Mouse (Mus musculus) stomach, postnatal 0 days (tissue): ENCODE data around the gene Sema5a. TPM values are rescaled to one million over a fixed set of nuclear protein-coding genes. Genes with fewer than 3 reads are reported as not detected.

Experiments used
- ATAC-seq: fragments of 200-750 bp; cut with Nextera tagmentation; 2 replicates; pipeline ENCODE4 v1.8.0; 2017; ENCODE audit not compliant: low FRiP score, low TSS enrichment
- DNase-seq: peaks from one replicate; pipeline ENCODE4 v3.0.0-alpha.2; 2016; ENCODE audit warnings: low spot score
- H3K27ac ChIP-seq: fragments of 300-500 bp; sonication (generic); replicated peaks from 2 replicates; pipeline ENCODE4 v1.5.1; 2014; ENCODE audit warnings: mild to moderate bottlenecking, control low read depth
- H3K27me3 ChIP-seq: fragments of 300-500 bp; sonication (generic); 2 replicates; pipeline ENCODE4 v1.6.1; 2014; ENCODE audit warnings: low read length; ENCODE audit not compliant: control insufficient read depth, insufficient read depth
- H3K36me3 ChIP-seq: fragments of 300-500 bp; sonication (generic); 2 replicates; pipeline ENCODE4 v1.6.1; 2014; ENCODE audit warnings: low read length, mixed read lengths; ENCODE audit not compliant: control insufficient read depth, insufficient read depth
- H3K4me1 ChIP-seq: fragments of 300-500 bp; sonication (generic); replicated peaks from 2 replicates; pipeline ENCODE4 v1.6.1; 2014; ENCODE audit warnings: antibody characterized with exemption; ENCODE audit not compliant: control insufficient read depth, insufficient read depth
- H3K4me2 ChIP-seq: fragments of 300-500 bp; sonication (generic); replicated peaks from 2 replicates; pipeline ENCODE4 v1.6.1; 2014; ENCODE audit warnings: low read depth, mild to moderate bottlenecking, control low read depth, moderate library complexity
- H3K4me3 ChIP-seq: fragments of 300-500 bp; sonication (generic); 2 replicates; pipeline ENCODE4 v1.5.1; 2014; ENCODE audit warnings: low read depth, low read length, control low read depth
- H3K9ac ChIP-seq: fragments of 300-500 bp; sonication (generic); 2 replicates; pipeline ENCODE4 v1.6.1; 2014; ENCODE audit warnings: mild to moderate bottlenecking, low read length, control low read depth, mixed read lengths
- H3K9me3 ChIP-seq: fragments of 300-500 bp; sonication (generic); 2 replicates; pipeline ENCODE4 v1.6.1; 2016; ENCODE audit warnings: low read length; ENCODE audit not compliant: control insufficient read depth
- CTCF ChIP-seq: IDR thresholded peaks from 2 replicates; pipeline ENCODE4 v1.5.1; 2016; ENCODE audit warnings: antibody characterized with exemption, low read depth, mild to moderate bottlenecking, moderate library complexity
- EP300 ChIP-seq: optimal IDR thresholded peaks from 2 replicates; pipeline ENCODE3; 2016; ENCODE audit warnings: antibody characterized with exemption
- WGBS: fragments of 180-500 bp; shearing (Covaris S2); extraction: QIAGEN DNeasy Blood & Tissue Kit; methylation state at CpG from one replicate; pipeline ENCODE4 v1.1.7; 2014; 5-methylcytosine and 5-hydroxymethylcytosine counted together
- polyA plus RNA-seq: library from polyadenylated mRNA; unstranded; fragments of >200 nt; fragmentation: Nextera tagmentation; extraction: Ambion mirVana; gene quantifications from 2 replicates; pipeline ENCODE4 v1.2.1, GENCODE M21; 2015

Sema5a gene
- polyA plus RNA-seq, 1 experiment from 2014 or later = 5.5 TPM

DNA sequence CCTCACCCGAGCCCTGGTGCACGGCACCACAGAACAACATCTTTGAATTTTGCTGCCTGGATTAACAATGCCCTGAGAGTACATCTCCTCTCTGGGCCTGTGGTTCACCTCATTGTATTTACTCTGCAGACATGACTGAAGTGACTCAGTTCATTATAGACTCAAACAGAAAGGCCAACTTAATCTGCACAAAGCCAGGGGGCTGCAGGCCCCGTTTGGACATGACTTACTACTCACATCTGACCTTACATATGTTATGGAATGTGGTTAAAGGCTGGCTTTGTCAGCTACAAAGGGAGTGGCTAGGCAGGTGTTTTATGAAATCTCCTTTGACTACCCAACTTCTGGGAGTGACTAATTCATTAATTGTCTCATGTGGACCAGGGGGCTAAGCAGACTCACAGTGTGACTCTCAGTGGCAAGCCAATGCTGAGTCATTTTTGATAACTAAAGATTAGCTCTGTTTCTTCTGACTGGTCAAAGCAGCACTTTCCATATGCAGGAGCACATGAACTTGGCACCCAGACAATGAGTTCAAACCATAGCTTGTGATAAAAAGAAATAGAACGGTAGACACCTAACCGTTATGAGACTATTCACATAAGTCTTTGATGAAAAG, 157.4 kb downstream of the Sema5a start:
- 43% methylated on average over 5 of the region's 5 CpGs for WGBS
- no peak overlapping the region for H3K4me2 ChIP-seq
- H3K4me1 ChIP-seq = no peaks in the 10 kb centered on the region
- no peak overlapping the region for H3K4me3 ChIP-seq
- no peak for DNase-seq
- no peaks in the 10 kb centered on the region for H3K36me3 ChIP-seq
- H3K9ac ChIP-seq = no peak overlapping the region
- no peaks in the 10 kb centered on the region for H3K9me3 ChIP-seq
- H3K27ac ChIP-seq = no peak overlapping the region
- TF ChIP-seq CTCF (no peak), EP300 (no peak)
- 0 out of 2 replicates have a peak, but pooled peaks have one; percentile 15 for ATAC-seq
- no peaks in the 10 kb centered on the region for H3K27me3 ChIP-seq

DNA sequence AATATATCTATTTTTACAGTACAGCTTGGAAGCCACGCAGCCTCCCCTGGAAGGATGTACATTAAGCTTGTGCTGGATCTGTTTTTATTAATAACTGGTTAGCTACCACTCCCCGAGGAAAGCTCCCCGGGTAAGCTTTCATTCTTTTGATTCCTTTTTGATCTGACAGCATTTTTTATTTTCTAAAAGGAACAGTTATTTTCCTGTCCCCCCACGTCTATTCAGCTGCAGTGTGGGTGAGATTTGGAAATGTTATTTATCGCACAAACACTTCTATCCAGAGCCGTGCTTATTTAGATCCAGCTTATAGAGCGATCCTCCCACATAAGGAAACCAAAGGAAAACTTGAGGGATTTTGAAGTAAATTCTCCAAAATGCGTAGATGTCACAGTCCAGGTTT, 158.7 kb downstream of the Sema5a start:
- no peaks in the 10 kb centered on the region for H3K4me1 ChIP-seq
- H3K4me3 ChIP-seq = no peak overlapping the region
- TF ChIP-seq CTCF (no peak), EP300 (no peak)
- H3K9me3 ChIP-seq = no peaks in the 10 kb centered on the region
- H3K27ac ChIP-seq = no peak overlapping the region
- no peaks in the 10 kb centered on the region for H3K36me3 ChIP-seq
- no peaks in the 10 kb centered on the region for H3K27me3 ChIP-seq
- no peak overlapping the region for H3K9ac ChIP-seq
- 59% methylated on average over 8 of the region's 8 CpGs for WGBS
- H3K4me2 ChIP-seq = no peak overlapping the region
- no peak for DNase-seq
- no peak for ATAC-seq

DNA sequence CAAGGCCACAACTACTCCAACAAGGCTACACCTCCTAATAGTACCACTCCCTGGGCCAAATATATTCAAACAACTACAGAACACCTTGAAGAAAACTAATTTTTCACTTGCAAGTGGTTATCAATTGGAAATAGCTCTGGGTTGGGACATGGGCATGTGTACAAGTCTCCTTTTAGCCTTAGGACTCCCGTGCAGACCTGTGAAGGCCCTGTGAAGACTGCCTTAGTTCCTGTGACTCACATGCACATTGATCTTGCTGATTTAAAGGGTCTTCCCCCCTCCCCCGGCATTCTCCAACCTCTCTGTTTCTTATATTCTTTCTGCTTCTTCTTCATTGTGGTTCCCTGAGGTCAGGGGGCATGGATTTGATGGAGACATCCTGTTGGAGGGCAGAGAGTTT, 161.8 kb downstream of the Sema5a start:
- no peaks in the 10 kb centered on the region for H3K4me1 ChIP-seq
- H3K4me2 ChIP-seq = no peak overlapping the region
- no peak overlapping the region for H3K9ac ChIP-seq
- TF ChIP-seq CTCF (no peak), EP300 (no peak)
- no peaks in the 10 kb centered on the region for H3K27me3 ChIP-seq
- H3K27ac ChIP-seq = no peak overlapping the region
- H3K36me3 ChIP-seq = no peaks in the 10 kb centered on the region
- ATAC-seq (no peak), DNase-seq (no peak)
- WGBS = 85% methylated on average over 2 of the region's 2 CpGs
- H3K4me3 ChIP-seq = no peak overlapping the region
- no peaks in the 10 kb centered on the region for H3K9me3 ChIP-seq

DNA sequence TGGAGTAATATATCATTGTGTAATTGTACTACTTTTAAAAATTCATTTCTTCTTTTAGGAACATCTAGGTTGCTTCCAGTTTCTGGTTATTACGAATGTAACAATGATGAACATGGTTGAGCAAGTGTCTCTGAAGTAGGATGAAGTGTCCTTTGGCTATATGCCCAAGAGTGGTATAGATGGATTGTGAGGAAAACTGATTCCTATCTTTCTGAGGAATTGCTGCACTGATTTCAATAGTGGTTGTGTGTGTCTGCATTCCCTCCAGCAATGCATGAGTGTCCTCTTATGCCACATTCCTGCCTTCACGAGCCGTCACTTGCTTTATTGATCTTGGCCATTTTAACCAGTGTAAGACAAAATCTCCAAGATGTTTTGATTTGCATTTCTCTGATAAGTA, 163.2 kb downstream of the Sema5a start:
- Histone ChIP-seq H3K4me3 (no peak overlapping the region), H3K4me2 (no peak overlapping the region), H3K36me3 (no peaks in the 10 kb centered on the region), H3K9me3 (no peaks in the 10 kb centered on the region), H3K9ac (no peak overlapping the region), H3K4me1 (no peaks in the 10 kb centered on the region), H3K27ac (no peak overlapping the region), H3K27me3 (no peaks in the 10 kb centered on the region)
- ATAC-seq = no peak
- 64% methylated on average over 3 of the region's 3 CpGs for WGBS
- TF ChIP-seq CTCF = no peak
- DNase-seq = no peak

DNA sequence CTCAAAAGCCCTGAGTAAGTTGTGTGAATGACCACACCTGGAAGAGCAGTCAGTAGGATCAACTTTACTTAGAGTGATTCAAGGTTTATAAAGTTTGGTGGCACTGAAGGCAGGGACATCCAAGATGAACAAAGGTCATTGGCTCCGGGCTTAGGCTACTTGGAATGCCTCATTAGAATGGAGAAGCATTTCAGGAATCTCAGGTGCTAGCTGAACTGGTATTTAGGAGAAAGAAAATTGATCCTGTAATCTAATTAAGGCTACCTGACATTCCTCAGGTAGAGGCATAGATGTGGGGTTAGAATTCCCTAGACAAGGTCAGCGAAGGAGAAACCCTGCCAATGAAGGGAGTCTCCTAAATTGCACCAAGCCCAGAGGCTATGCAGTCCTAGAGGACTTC, 171.7 kb downstream of the Sema5a start:
- H3K4me3 ChIP-seq = no peak overlapping the region
- no peak for ATAC-seq
- no peaks in the 10 kb centered on the region for H3K4me1 ChIP-seq
- H3K27me3 ChIP-seq = no peaks in the 10 kb centered on the region
- no peak for TF ChIP-seq CTCF
- TF ChIP-seq EP300 = no peak
- no peak overlapping the region for H3K4me2 ChIP-seq
- 80% methylated on average over 2 of the region's 2 CpGs for WGBS
- no peak overlapping the region for H3K27ac ChIP-seq
- no peaks in the 10 kb centered on the region for H3K9me3 ChIP-seq
- no peak for DNase-seq
- H3K9ac ChIP-seq = no peak overlapping the region
- no peaks in the 10 kb centered on the region for H3K36me3 ChIP-seq

DNA sequence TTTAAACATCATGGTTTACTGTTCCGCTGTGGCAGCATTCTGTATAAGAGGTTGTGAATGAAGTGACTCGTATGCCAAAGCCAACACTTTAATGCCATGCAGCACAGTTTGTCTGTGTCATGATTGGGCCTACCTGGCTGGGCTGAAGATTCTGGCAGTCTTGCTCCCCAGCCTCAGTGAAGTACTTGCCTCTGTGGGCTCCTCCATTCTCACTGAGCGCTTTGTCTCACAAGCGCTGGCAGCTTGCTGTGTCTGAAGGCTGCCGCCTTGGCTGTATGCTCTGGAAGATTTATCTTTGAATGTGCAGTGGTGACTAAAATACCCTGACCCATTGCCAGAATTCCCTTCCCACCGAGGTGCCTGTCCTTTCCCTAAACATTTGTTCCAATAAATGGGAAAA, 178.0 kb downstream of the Sema5a start:
- Histone ChIP-seq H3K4me1 (no peaks in the 10 kb centered on the region), H3K27ac (no peak overlapping the region), H3K9me3 (no peaks in the 10 kb centered on the region), H3K9ac (no peak overlapping the region), H3K4me3 (no peak overlapping the region), H3K36me3 (no peaks in the 10 kb centered on the region), H3K27me3 (no peaks in the 10 kb centered on the region), H3K4me2 (no peak overlapping the region)
- 56% methylated on average over 6 of the region's 6 CpGs for WGBS
- DNase-seq (no peak), ATAC-seq (no peak)
- TF ChIP-seq EP300 (no peak), CTCF (no peak)
